Mouse (Mus musculus): ENCODE measurements around the gene Lima1.

DNA sequence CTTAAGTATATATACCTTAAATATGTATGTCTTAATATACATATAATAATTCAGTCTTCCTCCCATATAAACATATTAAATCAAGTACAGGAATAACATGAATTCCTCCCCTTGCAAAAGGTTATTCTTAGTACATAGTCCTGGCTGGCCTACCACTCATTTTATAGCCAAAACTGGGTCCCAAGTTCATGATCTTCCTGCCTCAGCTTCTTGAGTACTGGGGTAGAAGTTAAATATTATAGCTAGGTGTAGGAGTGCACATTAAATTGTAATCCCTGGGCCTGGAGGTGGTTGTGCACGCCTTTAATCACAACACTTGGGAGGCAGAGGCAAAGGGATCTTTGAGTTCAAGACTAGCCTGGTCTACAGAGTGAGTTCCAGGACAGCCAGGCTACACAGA lies 106.5 kb downstream of the Lima1 start:
- TF ChIP-seq CTCF (IDR thresholded peaks at IDR 0.05; ENCODE audit: extremely low read depth, insufficient read depth, low read length): no peak
- no peak for TF ChIP-seq POLR2A (IDR thresholded peaks at IDR 0.05; ENCODE audit: extremely low read depth, insufficient read depth, low read length)

All from cortical plate, adult 2 months (tissue).